Mouse (Mus musculus): ENCODE measurements around the gene Trabd2b. TPM values are rescaled to one million over a fixed set of nuclear protein-coding genes. Genes with fewer than 3 reads are reported as not detected.

Trabd2b gene
- polyA plus RNA-seq, 1 experiment from 2014 or later, result 5.7 TPM

GRCm38 (mm10) chr4:114408890-114409480 is 2.5 kb downstream of the Trabd2b start:
- peak; percentile 0; the same call in 1 of the 2 replicates for ATAC-seq (ENCODE audit: low FRiP score, low TSS enrichment)
- peak overlapping the region; percentile 32; the same call in 1 of the 2 replicates for H3K9ac ChIP-seq (replicated peaks; ENCODE audit: low read length)
- H3K36me3 ChIP-seq (ENCODE audit: insufficient read depth, low read length), result no peaks in the 10 kb centered on the region
- H3K4me1 ChIP-seq (ENCODE audit: insufficient read depth, low read length), result peaks cover 58% of the 10 kb centered on the region
- no peaks in the 10 kb centered on the region for H3K9me3 ChIP-seq (ENCODE audit: low read length)
- H3K27me3 ChIP-seq (ENCODE audit: insufficient read depth, low read length), result peaks cover 16% of the 10 kb centered on the region; the same call in 1 of the 2 replicates
- 59% methylated on average over 18 of the region's 18 CpGs for WGBS
- H3K4me2 ChIP-seq (replicated peaks; ENCODE audit: low read depth, low read length), result peak overlapping the region; percentile 94
- H3K4me3 ChIP-seq (ENCODE audit: low read length), result peak overlapping the region; percentile 33
- peak overlapping the region; percentile 48 for H3K27ac ChIP-seq (ENCODE audit: low read length)

GRCm38 (mm10) chr4:114409511-114409910 is 3.0 kb downstream of the Trabd2b start:
- Histone ChIP-seq H3K27me3 (ENCODE audit: insufficient read depth, low read length) (peaks cover 11% of the 10 kb centered on the region; the same call in 1 of the 2 replicates), H3K4me2 (replicated peaks; ENCODE audit: low read depth, low read length) (peak overlapping the region; percentile 94), H3K36me3 (ENCODE audit: insufficient read depth, low read length) (no peaks in the 10 kb centered on the region), H3K9ac (replicated peaks; ENCODE audit: low read length) (peak overlapping the region; percentile 32), H3K9me3 (ENCODE audit: low read length) (no peaks in the 10 kb centered on the region), H3K4me1 (ENCODE audit: insufficient read depth, low read length) (peaks cover 58% of the 10 kb centered on the region), H3K27ac (ENCODE audit: low read length) (peak overlapping the region; percentile 48), H3K4me3 (ENCODE audit: low read length) (peak overlapping the region; percentile 33)
- peak; percentile 72 for ATAC-seq (ENCODE audit: low FRiP score, low TSS enrichment)

GRCm38 (mm10) chr4:114410026-114410425 is 3.5 kb downstream of the Trabd2b start:
- Histone ChIP-seq H3K36me3 (ENCODE audit: insufficient read depth, low read length) (no peaks in the 10 kb centered on the region), H3K9me3 (ENCODE audit: low read length) (no peaks in the 10 kb centered on the region), H3K4me2 (replicated peaks; ENCODE audit: low read depth, low read length) (peak overlapping the region; percentile 94), H3K27ac (ENCODE audit: low read length) (peak overlapping the region; percentile 48), H3K27me3 (ENCODE audit: insufficient read depth, low read length) (peaks cover 11% of the 10 kb centered on the region; the same call in 1 of the 2 replicates), H3K9ac (replicated peaks; ENCODE audit: low read length) (peak overlapping the region; percentile 44; the same call in 1 of the 2 replicates), H3K4me1 (ENCODE audit: insufficient read depth, low read length) (peaks cover 58% of the 10 kb centered on the region), H3K4me3 (ENCODE audit: low read length) (peak overlapping the region; percentile 33)
- ATAC-seq (ENCODE audit: low FRiP score, low TSS enrichment), result no peak
- 13% methylated on average over 3 of the region's 3 CpGs for WGBS

- Histone ChIP-seq H3K9ac (replicated peaks; ENCODE audit: low read length) (peak overlapping the region; percentile 44), H3K4me1 (ENCODE audit: insufficient read depth, low read length) (peaks cover 57% of the 10 kb centered on the region), H3K36me3 (ENCODE audit: insufficient read depth, low read length) (no peaks in the 10 kb centered on the region), H3K9me3 (ENCODE audit: low read length) (no peaks in the 10 kb centered on the region), H3K27ac (ENCODE audit: low read length) (peak overlapping the region; percentile 48), H3K4me2 (replicated peaks; ENCODE audit: low read depth, low read length) (peak overlapping the region; percentile 94), H3K4me3 (ENCODE audit: low read length) (peak overlapping the region; percentile 33), H3K27me3 (ENCODE audit: insufficient read depth, low read length) (peaks cover 11% of the 10 kb centered on the region; the same call in 1 of the 2 replicates)
- ATAC-seq (ENCODE audit: low FRiP score, low TSS enrichment), result no peak
- WGBS, result 13% methylated on average over 11 of the region's 11 CpGs
Observed at GRCm38 (mm10) chr4:114410443-114410842, 3.9 kb downstream of the Trabd2b start.

- Histone ChIP-seq H3K4me2 (replicated peaks; ENCODE audit: low read depth, low read length) (peak overlapping the region; percentile 94), H3K9ac (replicated peaks; ENCODE audit: low read length) (peak overlapping the region; percentile 44), H3K4me3 (ENCODE audit: low read length) (peak overlapping the region; percentile 33), H3K27ac (ENCODE audit: low read length) (peak overlapping the region; percentile 48; the same call in 1 of the 2 replicates), H3K27me3 (ENCODE audit: insufficient read depth, low read length) (peaks cover 11% of the 10 kb centered on the region; the same call in 1 of the 2 replicates), H3K4me1 (ENCODE audit: insufficient read depth, low read length) (peaks cover 58% of the 10 kb centered on the region), H3K36me3 (ENCODE audit: insufficient read depth, low read length) (no peaks in the 10 kb centered on the region), H3K9me3 (ENCODE audit: low read length) (no peaks in the 10 kb centered on the region)
- ATAC-seq (ENCODE audit: low FRiP score, low TSS enrichment), result no peak
- 24% methylated on average over 9 of the region's 9 CpGs for WGBS
Observed at GRCm38 (mm10) chr4:114410958-114411661, 4.6 kb downstream of the Trabd2b start.

GRCm38 (mm10) chr4:114411846-114412390 is 5.4 kb downstream of the Trabd2b start:
- no peak overlapping the region for H3K9ac ChIP-seq (replicated peaks; ENCODE audit: low read length)
- no peaks in the 10 kb centered on the region for H3K9me3 ChIP-seq (ENCODE audit: low read length)
- peaks cover 7% of the 10 kb centered on the region; the same call in 1 of the 2 replicates for H3K27me3 ChIP-seq (ENCODE audit: insufficient read depth, low read length)
- no peak overlapping the region for H3K4me2 ChIP-seq (replicated peaks; ENCODE audit: low read depth, low read length)
- no peak overlapping the region for H3K27ac ChIP-seq (ENCODE audit: low read length)
- H3K4me3 ChIP-seq (ENCODE audit: low read length), result no peak overlapping the region
- no peak for ATAC-seq (ENCODE audit: low FRiP score, low TSS enrichment)
- peaks cover 59% of the 10 kb centered on the region for H3K4me1 ChIP-seq (ENCODE audit: insufficient read depth, low read length)
- WGBS, result 47% methylated on average over 6 of the region's 6 CpGs
- H3K36me3 ChIP-seq (ENCODE audit: insufficient read depth, low read length), result no peaks in the 10 kb centered on the region

- H3K4me1 ChIP-seq (ENCODE audit: insufficient read depth, low read length), result peaks cover 20% of the 10 kb centered on the region
- H3K27me3 ChIP-seq (ENCODE audit: insufficient read depth, low read length), result no peaks in the 10 kb centered on the region
- no peak overlapping the region for H3K9ac ChIP-seq (replicated peaks; ENCODE audit: low read length)
- no peak overlapping the region; the same call in 1 of the 2 replicates for H3K4me2 ChIP-seq (replicated peaks; ENCODE audit: low read depth, low read length)
- 36% methylated on average over 16 of the region's 16 CpGs for WGBS
- H3K27ac ChIP-seq (ENCODE audit: low read length), result no peak overlapping the region
- no peak for ATAC-seq (ENCODE audit: low FRiP score, low TSS enrichment)
- no peak overlapping the region for H3K4me3 ChIP-seq (ENCODE audit: low read length)
- H3K9me3 ChIP-seq (ENCODE audit: low read length), result no peaks in the 10 kb centered on the region
- no peaks in the 10 kb centered on the region for H3K36me3 ChIP-seq (ENCODE audit: insufficient read depth, low read length)
Observed at GRCm38 (mm10) chr4:114415925-114416645, 9.6 kb downstream of the Trabd2b start.

- Histone ChIP-seq H3K4me3 (ENCODE audit: low read length) (no peak overlapping the region), H3K9ac (replicated peaks; ENCODE audit: low read length) (no peak overlapping the region), H3K9me3 (ENCODE audit: low read length) (no peaks in the 10 kb centered on the region), H3K4me2 (replicated peaks; ENCODE audit: low read depth, low read length) (no peak overlapping the region), H3K27ac (ENCODE audit: low read length) (no peak overlapping the region), H3K4me1 (ENCODE audit: insufficient read depth, low read length) (peaks cover 9% of the 10 kb centered on the region), H3K36me3 (ENCODE audit: insufficient read depth, low read length) (no peaks in the 10 kb centered on the region), H3K27me3 (ENCODE audit: insufficient read depth, low read length) (no peaks in the 10 kb centered on the region)
- 90% methylated on average over 2 of the region's 2 CpGs for WGBS
- no peak for ATAC-seq (ENCODE audit: low FRiP score, low TSS enrichment)
Observed at GRCm38 (mm10) chr4:114420154-114420553, 13.6 kb downstream of the Trabd2b start.

- H3K4me2 ChIP-seq (replicated peaks; ENCODE audit: low read depth, low read length), result no peak overlapping the region
- ATAC-seq (ENCODE audit: low FRiP score, low TSS enrichment), result no peak
- H3K9me3 ChIP-seq (ENCODE audit: low read length), result no peaks in the 10 kb centered on the region
- H3K27ac ChIP-seq (ENCODE audit: low read length), result no peak overlapping the region
- WGBS, result 63% methylated on average over 6 of the region's 6 CpGs
- no peaks in the 10 kb centered on the region for H3K27me3 ChIP-seq (ENCODE audit: insufficient read depth, low read length)
- H3K4me1 ChIP-seq (ENCODE audit: insufficient read depth, low read length), result peaks cover 4% of the 10 kb centered on the region; the same call in 1 of the 2 replicates
- no peak overlapping the region for H3K4me3 ChIP-seq (ENCODE audit: low read length)
- H3K9ac ChIP-seq (replicated peaks; ENCODE audit: low read length), result no peak overlapping the region
- H3K36me3 ChIP-seq (ENCODE audit: insufficient read depth, low read length), result no peaks in the 10 kb centered on the region
Observed at GRCm38 (mm10) chr4:114423084-114423483, 16.6 kb downstream of the Trabd2b start.
